Mouse (Mus musculus) liver, postnatal 0 days (tissue): ENCODE data around the gene Mapkapk3.

Experiments used
- CTCF ChIP-seq: sonication (generic); IDR thresholded peaks from 2 replicates; pipeline ENCODE4 v1.5.1; 2016; ENCODE audit warnings: antibody characterized with exemption, low read depth
- EP300 ChIP-seq: IDR thresholded peaks from 2 replicates; pipeline ENCODE4 v1.6.1; 2016; ENCODE audit warnings: antibody characterized with exemption, low read depth, mild to moderate bottlenecking

DNA sequence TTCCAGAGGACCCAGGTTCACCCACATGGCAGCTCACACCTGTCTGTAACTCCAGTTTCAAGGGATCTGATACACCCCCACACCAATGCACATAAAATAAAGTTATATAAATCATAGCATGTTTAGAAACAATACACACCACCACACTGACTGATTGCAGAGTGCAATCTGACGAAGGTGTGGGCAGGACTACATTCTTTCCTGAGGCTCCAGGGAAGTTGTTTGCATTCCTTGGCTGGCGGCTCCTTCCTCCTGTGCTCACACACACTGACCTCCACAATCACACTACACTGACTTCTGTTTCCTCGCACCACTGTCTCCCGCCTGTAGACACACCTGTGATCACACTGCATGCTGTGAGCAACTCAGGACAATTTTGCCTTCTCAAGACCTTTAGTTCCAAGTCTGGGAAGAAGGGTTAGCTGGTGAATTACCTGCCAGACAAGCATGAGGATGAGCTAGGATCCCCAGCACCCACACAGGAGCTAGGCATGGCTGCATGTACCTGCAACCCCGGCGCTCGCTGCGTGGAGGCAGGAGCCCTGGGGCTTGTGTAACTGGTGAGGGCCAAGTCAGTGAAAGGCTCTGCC, 32.9 kb upstream of the Mapkapk3 start:
- TF ChIP-seq CTCF (no peak), EP300 (no peak)
